Mouse (Mus musculus) MEL (cell line): ENCODE measurements around the gene Eif2b3. TPM values are rescaled to one million over a fixed set of nuclear protein-coding genes. Genes with fewer than 3 reads are reported as not detected.
A peak's percentile ranks its signal among the peaks of the same experiment; 100 is the strongest.

Experiments
- DNase-seq: peaks from one replicate; pipeline ENCODE4 v3.0.0; 2011; ENCODE audit warnings: low read depth, low spot score
- H3K27ac ChIP-seq: 2 replicates; pipeline ENCODE4 v1.5.1; 2012; ENCODE audit warnings: low read depth, mild to moderate bottlenecking, control low read depth, low read length, moderate library complexity; ENCODE audit not compliant: control insufficient read depth
- H3K27me3 ChIP-seq, 2 experiments: fragments of 150-350 bp in 1 of 2; sonication (generic) in 1 of 2; 2 replicates each; pipeline ENCODE4 v1.6.1; 2012; ENCODE audit warnings: low read length in 2 of 2, mild to moderate bottlenecking in 2 of 2, improper control_type of control experiment in 1 of 2, moderate library complexity in 1 of 2; ENCODE audit not compliant: insufficient read depth in 2 of 2, control insufficient read depth in 1 of 2
- H3K36me3 ChIP-seq, 2 experiments: 2 replicates each; pipeline ENCODE4 v1.6.1; 2012 to 2014; ENCODE audit warnings: low read length in 2 of 2, improper control_type of control experiment in 1 of 2, inconsistent platforms in 1 of 2, mild to moderate bottlenecking in 1 of 2; ENCODE audit not compliant: insufficient read depth in 2 of 2, control insufficient read depth in 1 of 2
- H3K4me1 ChIP-seq, 2 experiments: fragments of 150-350 bp in 1 of 2; sonication (generic) in 1 of 2; 2 replicates each; pipeline ENCODE4 v1.6.1; 2012; ENCODE audit warnings: low read length in 2 of 2, improper control_type of control experiment in 1 of 2, mild to moderate bottlenecking in 1 of 2; ENCODE audit not compliant: insufficient read depth in 2 of 2, control insufficient read depth in 1 of 2
- H3K4me3 ChIP-seq, 2 experiments: fragments of 150-350 bp in 1 of 2; sonication (generic) in 1 of 2; 2 replicates each; pipeline ENCODE4 v1.5.1; 2012; ENCODE audit warnings: low read depth in 2 of 2, low read length in 2 of 2, mild to moderate bottlenecking in 2 of 2, moderate library complexity in 2 of 2, control low read depth in 1 of 2, improper control_type of control experiment in 1 of 2; ENCODE audit not compliant: control insufficient read depth in 1 of 2, insufficient read depth in 1 of 2
- H3K79me2 ChIP-seq: 2 replicates; pipeline ENCODE4 v1.6.1; 2012; ENCODE audit warnings: mild to moderate bottlenecking, low read length, moderate library complexity; ENCODE audit not compliant: control insufficient read depth, poor library complexity, insufficient read depth
- H3K9ac ChIP-seq: 2 replicates; pipeline ENCODE4 v1.6.1; 2012; ENCODE audit warnings: low read depth, mild to moderate bottlenecking, control low read depth, low read length, moderate library complexity; ENCODE audit not compliant: control insufficient read depth, poor library complexity, severe bottlenecking
- H3K9me3 ChIP-seq: fragments of 150-350 bp; sonication (generic); replicated peaks from 2 replicates; pipeline ENCODE4 v1.6.1; 2012; ENCODE audit warnings: mild to moderate bottlenecking, low read length, improper control_type of control experiment, moderate library complexity; ENCODE audit not compliant: insufficient read depth
- BHLHE40 ChIP-seq: IDR thresholded peaks from 2 replicates; pipeline ENCODE4 v1.6.1; 2012; ENCODE audit warnings: low read depth, mild to moderate bottlenecking, inconsistent platforms, low read length, improper control_type of control experiment, borderline replicate concordance
- CHD1 ChIP-seq: IDR thresholded peaks from 2 replicates; pipeline ENCODE4 v1.6.1; 2012; ENCODE audit warnings: low read depth, mild to moderate bottlenecking, inconsistent platforms, low read length, improper control_type of control experiment
- CHD2 ChIP-seq: IDR thresholded peaks from 2 replicates; pipeline ENCODE4 v1.6.1; 2011; ENCODE audit warnings: low read length, improper control_type of control experiment
- CTCF ChIP-seq, 3 experiments: IDR thresholded peaks in 2 of 3; conservative IDR thresholded peaks in 1 of 3; 2 replicates each; pipeline ENCODE4 v1.5.1; 2011 to 2012; ENCODE audit warnings: low read length in 3 of 3, low read depth in 2 of 3, mild to moderate bottlenecking in 2 of 3, improper control_type of control experiment in 1 of 3, inconsistent platforms in 1 of 3, mixed read lengths in 1 of 3, moderate library complexity in 1 of 3; ENCODE audit not compliant: control insufficient read depth in 1 of 3, insufficient read depth in 1 of 3, poor library complexity in 1 of 3, severe bottlenecking in 1 of 3
- E2F4 ChIP-seq: IDR thresholded peaks from 2 replicates; pipeline ENCODE4 v1.6.1; 2011; ENCODE audit warnings: low read depth, low read length, improper control_type of control experiment, borderline replicate concordance
- ELF1 ChIP-seq: IDR thresholded peaks from 2 replicates; pipeline ENCODE4 v1.6.1; 2014; ENCODE audit warnings: low read depth, mild to moderate bottlenecking, inconsistent platforms, low read length, improper control_type of control experiment, moderate library complexity
- EP300 ChIP-seq, 2 experiments: IDR thresholded peaks; 2 replicates each; pipeline ENCODE4 v1.6.1; 2011; ENCODE audit warnings: improper control_type of control experiment in 2 of 2, low read length in 2 of 2, low read depth in 1 of 2, mild to moderate bottlenecking in 1 of 2
- GABPA ChIP-seq: IDR thresholded peaks from 2 replicates; pipeline ENCODE4 v1.6.1; 2012; ENCODE audit warnings: low read depth, mild to moderate bottlenecking, inconsistent platforms, low read length, improper control_type of control experiment, moderate library complexity
- GATA1 ChIP-seq: IDR thresholded peaks from 2 replicates; pipeline ENCODE4 v1.6.1; 2011; ENCODE audit warnings: low read depth, low read length, improper control_type of control experiment
- HCFC1 ChIP-seq: IDR thresholded peaks from 2 replicates; pipeline ENCODE4 v1.6.1; 2012; ENCODE audit warnings: low read depth, mild to moderate bottlenecking, inconsistent platforms, low read length, improper control_type of control experiment, moderate library complexity
- KAT2A ChIP-seq: conservative IDR thresholded peaks from 2 replicates; pipeline ENCODE4 v1.6.1; 2012; ENCODE audit warnings: low read depth, low read length, improper control_type of control experiment, inconsistent platforms
- MAFK ChIP-seq: IDR thresholded peaks from 2 replicates; pipeline ENCODE4 v1.6.1; 2011; ENCODE audit warnings: low read depth, mild to moderate bottlenecking, low read length, improper control_type of control experiment, borderline replicate concordance
- MAX ChIP-seq: IDR thresholded peaks from 2 replicates; pipeline ENCODE4 v1.6.1; 2011; ENCODE audit warnings: low read length, improper control_type of control experiment
- MAZ ChIP-seq: IDR thresholded peaks from 2 replicates; pipeline ENCODE4 v1.6.1; 2012; ENCODE audit warnings: low read depth, mild to moderate bottlenecking, inconsistent platforms, low read length, improper control_type of control experiment
- MEF2A ChIP-seq: IDR thresholded peaks from 2 replicates; pipeline ENCODE4 v1.6.1; 2014; ENCODE audit warnings: low read depth, mild to moderate bottlenecking, inconsistent platforms, low read length, improper control_type of control experiment; ENCODE audit not compliant: poor library complexity, insufficient replicate concordance, severe bottlenecking; ENCODE audit errors: extremely low read depth
- MXI1 ChIP-seq: IDR thresholded peaks from 2 replicates; pipeline ENCODE4 v1.6.1; 2011; ENCODE audit warnings: mild to moderate bottlenecking, low read depth, low read length, improper control_type of control experiment
- MYC ChIP-seq: IDR thresholded peaks from 2 replicates; pipeline ENCODE4 v1.6.1; 2011; ENCODE audit warnings: low read depth, mild to moderate bottlenecking, low read length, improper control_type of control experiment, moderate library complexity
- NELFE ChIP-seq: IDR thresholded peaks from 2 replicates; pipeline ENCODE4 v1.6.1; 2011; ENCODE audit warnings: low read depth, low read length, improper control_type of control experiment
- NRF1 ChIP-seq: IDR thresholded peaks from 2 replicates; pipeline ENCODE4 v1.6.1; 2014; ENCODE audit warnings: low read depth, mild to moderate bottlenecking, inconsistent platforms, low read length, improper control_type of control experiment, moderate library complexity; ENCODE audit not compliant: poor library complexity, insufficient read depth, severe bottlenecking
- POLR2A ChIP-seq, 2 experiments: IDR thresholded peaks; 2 replicates each; pipeline ENCODE4 v1.6.1; 2011 to 2012; ENCODE audit warnings: low read length in 2 of 2, mild to moderate bottlenecking in 2 of 2, control low read depth in 1 of 2, improper control_type of control experiment in 1 of 2, low read depth in 1 of 2, moderate library complexity in 1 of 2; ENCODE audit not compliant: control insufficient read depth in 1 of 2, insufficient read depth in 1 of 2, poor library complexity in 1 of 2
- POLR2AphosphoS2 ChIP-seq: IDR thresholded peaks from 2 replicates; pipeline ENCODE4 v1.6.1; 2011; ENCODE audit warnings: low read length, improper control_type of control experiment
- POLR2AphosphoS5 ChIP-seq: IDR thresholded peaks from 2 replicates; pipeline ENCODE4 v1.6.1; 2012; ENCODE audit warnings: low read depth, borderline replicate concordance, mild to moderate bottlenecking, inconsistent platforms, low read length, moderate library complexity, mixed read lengths
- RAD21 ChIP-seq: IDR thresholded peaks from 2 replicates; pipeline ENCODE4 v1.6.1; 2011; ENCODE audit warnings: mild to moderate bottlenecking, low read depth, low read length, improper control_type of control experiment
- RCOR1 ChIP-seq: IDR thresholded peaks from 2 replicates; pipeline ENCODE4 v1.6.1; 2012; ENCODE audit warnings: low read depth, mild to moderate bottlenecking, inconsistent platforms, low read length, improper control_type of control experiment
- SIN3A ChIP-seq: IDR thresholded peaks from 2 replicates; pipeline ENCODE4 v1.6.1; 2012; ENCODE audit warnings: low read length, improper control_type of control experiment, inconsistent platforms
- SMC3 ChIP-seq: IDR thresholded peaks from 2 replicates; pipeline ENCODE4 v1.6.1; 2011; ENCODE audit warnings: low read depth, low read length, improper control_type of control experiment
- TAL1 ChIP-seq: IDR thresholded peaks from 2 replicates; pipeline ENCODE4 v1.6.1; 2012; ENCODE audit warnings: mild to moderate bottlenecking, inconsistent platforms, low read length, moderate library complexity, mixed read lengths
- TBP ChIP-seq: IDR thresholded peaks from 2 replicates; pipeline ENCODE4 v1.8.0; 2011; ENCODE audit warnings: low read depth, low read length, improper control_type of control experiment
- TCF12 ChIP-seq: IDR thresholded peaks from 2 replicates; pipeline ENCODE4 v1.6.1; 2014; ENCODE audit warnings: low read depth, mild to moderate bottlenecking, inconsistent platforms, low read length, improper control_type of control experiment, moderate library complexity
- UBTF ChIP-seq: IDR thresholded peaks from 2 replicates; pipeline ENCODE4 v1.6.1; 2012; ENCODE audit warnings: low read depth, mild to moderate bottlenecking, inconsistent platforms, low read length, improper control_type of control experiment, moderate library complexity, borderline replicate concordance; ENCODE audit not compliant: insufficient read depth
- USF1 ChIP-seq: IDR thresholded peaks from 2 replicates; pipeline ENCODE4 v1.6.1; 2014; ENCODE audit warnings: low read depth, mild to moderate bottlenecking, inconsistent platforms, low read length, improper control_type of control experiment, moderate library complexity
- USF2 ChIP-seq, 2 experiments: IDR thresholded peaks; 2 replicates each; pipeline ENCODE4 v1.6.1; 2011 to 2012; ENCODE audit warnings: improper control_type of control experiment in 2 of 2, low read length in 2 of 2, borderline replicate concordance in 1 of 2, inconsistent platforms in 1 of 2, low read depth in 1 of 2, mild to moderate bottlenecking in 1 of 2; ENCODE audit not compliant: insufficient read depth in 1 of 2
- ZKSCAN1 ChIP-seq: IDR thresholded peaks from 2 replicates; pipeline ENCODE4 v1.6.1; 2012; ENCODE audit warnings: low read depth, mild to moderate bottlenecking, inconsistent platforms, low read length, improper control_type of control experiment, moderate library complexity
- ZMIZ1 ChIP-seq: IDR thresholded peaks from 2 replicates; pipeline ENCODE4 v1.6.1; 2012; ENCODE audit warnings: low read depth, mild to moderate bottlenecking, inconsistent platforms, low read length, improper control_type of control experiment, moderate library complexity
- polyA plus RNA-seq, 2 experiments: library from polyadenylated mRNA; stranded (reverse) in 1 of 2; unstranded in 1 of 2; fragments of >175 nt in 1 of 2; fragments of >200 nt in 1 of 2; gene quantifications; 2 replicates each; pipeline versions ENCODE4 v1.2.1 to v1.2.4; 2012; ENCODE audit warnings: low replicate concordance in 2 of 2, low read depth in 1 of 2; ENCODE audit not compliant: insufficient read length in 2 of 2, insufficient read depth in 1 of 2, missing spikeins in 1 of 2
- total RNA-seq: library from RNA; depleted of rRNA; stranded (reverse); fragments of 300-350 nt; gene quantifications from 2 replicates; pipeline ENCODE4 v1.2.3, GENCODE M21; 2012

The Eif2b3 gene
- total and polyA plus RNA-seq, 3 experiments = 77.5 to 79.3 TPM; not detected in 1

- peak; percentile 98 for DNase-seq
- Histone ChIP-seq H3K27me3 (no peaks in the 10 kb centered on the region), H3K36me3 (peaks cover 0 to 23% of the 10 kb centered on the region in 2 experiments; a peak in 2 of 4 replicates), H3K4me3 (peak overlapping the region; percentile 67 to 82), H3K4me1 (peaks cover 2 to 23% of the 10 kb centered on the region in 2 experiments; a peak in 3 of 4 replicates), H3K9ac (peak overlapping the region; percentile 92), H3K27ac (peak overlapping the region; percentile 81), H3K9me3 (no peaks in the 10 kb centered on the region), H3K79me2 (peaks cover 13% of the 10 kb centered on the region)
- TF ChIP-seq TAL1 (no peak), USF2 (IDR thresholded peaks at IDR 0.05; ENCODE audit: borderline replicate concordance in 1 of 2, insufficient read depth in 1 of 2, low read depth in 1 of 2, low read length in 2 of 2) (no peak), CHD2 (no peak), SMC3 (peak; percentile 32; the same call in 1 of the 2 replicates), MAFK (no peak), E2F4 (no peak), BHLHE40 (0 out of 2 replicates have a peak, but pooled peaks have one; percentile 4), MXI1 (peak; percentile 94), POLR2A (IDR thresholded peaks at IDR 0.05; ENCODE audit: control insufficient read depth in 1 of 2, insufficient read depth in 1 of 2, low read depth in 1 of 2, low read length in 2 of 2, poor library complexity in 1 of 2) (peak; percentile 69 to 96), GATA1 (no peak), TBP (peak; percentile 96), POLR2AphosphoS5 (no peak), UBTF (no peak), EP300 (IDR thresholded peaks at IDR 0.05; ENCODE audit: low read depth in 1 of 2, low read length in 2 of 2) (peak in 1 of 2 experiments; percentile 34; a peak in 2 of 4 replicates), ELF1 (peak; percentile 100), MAZ (peak; percentile 79; the same call in 1 of the 2 replicates), KAT2A (peak; percentile 98), ZKSCAN1 (no peak), TCF12 (peak; percentile 83; the same call in 1 of the 2 replicates), MYC (peak; percentile 91), MAX (peak; percentile 81; the same call in 1 of the 2 replicates), HCFC1 (peak; percentile 99), RCOR1 (0 out of 2 replicates have a peak, but pooled peaks have one; percentile 22), NRF1 (no peak; the same call in 1 of the 2 replicates), ZMIZ1 (no peak; the same call in 1 of the 2 replicates), SIN3A (peak; percentile 96), MEF2A (no peak), USF1 (no peak; the same call in 1 of the 2 replicates), NELFE (peak; percentile 94), GABPA (no peak), RAD21 (peak; percentile 40), CTCF (IDR thresholded peaks at IDR 0.05 in 2 of 3, conservative IDR thresholded peaks at IDR 0.05 in 1 of 3; ENCODE audit: control insufficient read depth in 1 of 3, insufficient read depth in 1 of 3, low read depth in 2 of 3, low read length in 3 of 3, poor library complexity in 1 of 3, severe bottlenecking in 1 of 3) (peak; percentile 66 to 90 (median 86)), CHD1 (no peak), POLR2AphosphoS2 (peak; percentile 89)
These were observed 101.5 kb downstream of the Eif2b3 start for GRCm38 (mm10) chr4:117120445-117121414.
